Mouse (Mus musculus) neural tube, embryonic 14.5 days (tissue): Measurements from ENCODE around the gene Mxra8. TPM values are rescaled to one million over a fixed set of nuclear protein-coding genes. Genes with fewer than 3 reads are reported as not detected.
A peak's percentile ranks its signal among the peaks of the same experiment; 100 is the strongest.

Experiments
- ATAC-seq: fragments of 200-750 bp; cut with Nextera tagmentation; 2 replicates; pipeline ENCODE4 v1.8.0; 2017; ENCODE audit warnings: low read depth, mild to moderate bottlenecking, moderate TSS enrichment, moderate library complexity
- H3K27ac ChIP-seq: fragments of 300-500 bp; sonication (generic); 2 replicates; pipeline ENCODE4 v1.5.1; 2014; ENCODE audit warnings: low read depth, mild to moderate bottlenecking, control low read depth, low read length, moderate library complexity, mixed read lengths
- H3K27me3 ChIP-seq: fragments of 300-500 bp; sonication (generic); 2 replicates; pipeline ENCODE4 v1.6.1; 2014; ENCODE audit warnings: low read length; ENCODE audit not compliant: control insufficient read depth, insufficient read depth
- H3K36me3 ChIP-seq: fragments of 300-500 bp; sonication (generic); 2 replicates; pipeline ENCODE4 v1.6.1; 2014; ENCODE audit warnings: low read length, mixed read lengths; ENCODE audit not compliant: control insufficient read depth, insufficient read depth
- H3K4me1 ChIP-seq: fragments of 300-500 bp; sonication (generic); 2 replicates; pipeline ENCODE4 v1.6.1; 2014; ENCODE audit warnings: low read length; ENCODE audit not compliant: control insufficient read depth, insufficient read depth
- H3K4me2 ChIP-seq: fragments of 300-500 bp; sonication (generic); 2 replicates; pipeline ENCODE4 v1.6.1; 2014; ENCODE audit warnings: mild to moderate bottlenecking, low read depth, low read length, control low read depth
- H3K4me3 ChIP-seq: fragments of 300-500 bp; sonication (generic); 2 replicates; pipeline ENCODE4 v1.5.1; 2014; ENCODE audit warnings: low read depth, low read length, control low read depth, mixed read lengths
- H3K9ac ChIP-seq: fragments of 300-500 bp; sonication (generic); replicated peaks from 2 replicates; pipeline ENCODE4 v1.6.1; 2014; ENCODE audit warnings: low read depth, mild to moderate bottlenecking, control low read depth, low read length, mixed read lengths
- H3K9me3 ChIP-seq: fragments of 300-500 bp; sonication (generic); 2 replicates; pipeline ENCODE4 v1.6.1; 2016; ENCODE audit warnings: low read length; ENCODE audit not compliant: control insufficient read depth
- WGBS: fragments of 180-500 bp; shearing (Covaris S2); extraction: QIAGEN DNeasy Blood & Tissue Kit; methylation state at CpG from one replicate; pipeline ENCODE4 v1.1.7; 2014; 5-methylcytosine and 5-hydroxymethylcytosine counted together
- polyA plus RNA-seq: library from polyadenylated mRNA; unstranded; fragments of >200 nt; fragmentation: Nextera tagmentation; extraction: Ambion mirVana; gene quantifications from 2 replicates; pipeline ENCODE4 v1.2.1, GENCODE M21; 2014

The Mxra8 gene
- polyA plus RNA-seq, 1 experiment from 2014 or later = 9.6 TPM

DNA sequence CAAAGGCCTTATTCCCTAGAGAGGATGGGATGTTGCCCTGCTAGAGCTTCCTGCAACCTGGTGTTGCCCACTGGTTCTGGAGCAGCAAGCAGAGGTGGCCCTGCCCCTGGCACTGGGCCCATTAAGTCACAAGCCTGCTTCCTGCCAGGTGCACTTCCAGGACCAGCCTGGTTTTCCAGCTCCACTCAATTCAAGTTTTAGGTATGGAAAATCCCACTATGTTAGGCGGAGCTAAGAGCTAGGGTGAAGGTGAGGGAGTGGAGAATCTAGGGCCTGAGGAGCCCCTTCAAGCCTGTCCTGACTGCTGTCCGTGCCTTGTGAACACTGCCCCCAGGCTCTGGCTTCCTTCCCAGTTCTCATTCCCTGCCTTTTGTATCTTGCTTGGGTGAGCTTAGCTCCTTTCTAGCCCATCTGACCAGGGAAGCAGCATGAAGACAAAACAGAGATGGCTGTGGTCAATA lies 12.5 kb downstream of the Mxra8 start:
- Histone ChIP-seq H3K4me1 (peaks cover 25% of the 10 kb centered on the region), H3K4me2 (no peak overlapping the region)
- 80% methylated on average over 2 of the region's 2 CpGs for WGBS

DNA sequence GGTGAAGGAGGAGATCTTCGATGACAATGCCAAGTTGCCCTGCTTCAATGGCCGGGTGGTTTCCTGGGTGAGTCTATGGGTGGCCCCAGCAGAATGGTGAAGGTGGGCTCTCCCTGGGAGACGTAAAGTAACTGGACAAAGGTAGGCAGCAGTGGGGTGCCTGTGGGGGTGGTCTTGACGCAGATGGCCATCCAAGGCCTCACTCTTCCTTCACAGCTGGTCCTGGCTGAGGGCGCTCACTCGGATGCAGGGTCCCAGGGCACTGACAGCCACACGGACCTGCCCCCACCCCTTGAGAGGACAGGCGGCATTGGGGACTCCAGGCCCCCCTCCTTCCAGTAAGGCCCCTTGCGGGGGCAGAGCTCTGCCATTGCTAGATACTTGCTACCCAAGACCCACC lies 13.9 kb downstream of the Mxra8 start:
- Histone ChIP-seq H3K4me2 (no peak overlapping the region), H3K4me1 (peaks cover 19% of the 10 kb centered on the region)
- WGBS = 93% methylated on average over 9 of the region's 9 CpGs

More for the DNA sequence above, 12.5 kb downstream of the Mxra8 start:
- Histone ChIP-seq H3K9ac (no peak overlapping the region), H3K36me3 (peaks cover 24% of the 10 kb centered on the region), H3K27ac (no peak overlapping the region), H3K9me3 (no peaks in the 10 kb centered on the region), H3K27me3 (no peaks in the 10 kb centered on the region), H3K4me3 (no peak overlapping the region)
- no peak for ATAC-seq

DNA sequence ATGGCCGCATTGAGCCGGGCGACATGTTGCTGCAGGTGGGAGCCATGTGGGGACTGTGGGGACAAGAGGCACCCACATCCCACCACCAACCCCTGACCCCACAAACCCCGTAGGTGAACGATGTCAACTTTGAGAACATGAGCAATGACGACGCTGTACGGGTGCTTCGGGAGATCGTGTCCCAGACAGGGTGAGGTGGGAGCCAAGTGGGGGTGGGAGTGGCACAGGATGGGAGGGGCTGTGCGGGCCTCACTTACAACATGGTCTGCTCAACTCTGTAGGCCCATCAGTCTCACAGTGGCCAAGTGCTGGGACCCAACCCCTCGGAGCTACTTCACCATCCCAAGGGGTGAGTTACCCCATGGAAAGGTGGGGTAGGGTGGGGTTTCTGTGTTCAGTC lies 15.5 kb downstream of the Mxra8 start:
- Histone ChIP-seq H3K4me1 (peaks cover 4% of the 10 kb centered on the region; the same call in 1 of the 2 replicates), H3K36me3 (peaks cover 44% of the 10 kb centered on the region), H3K4me2 (no peak overlapping the region), H3K9ac (no peak overlapping the region), H3K4me3 (no peak overlapping the region), H3K27me3 (no peaks in the 10 kb centered on the region), H3K27ac (no peak overlapping the region), H3K9me3 (no peaks in the 10 kb centered on the region)
- WGBS = 99% methylated on average over 12 of the region's 12 CpGs
- ATAC-seq = 0 out of 2 replicates have a peak, but pooled peaks have one; percentile 16

More for the DNA sequence above, 13.9 kb downstream of the Mxra8 start:
- no peaks in the 10 kb centered on the region for H3K27me3 ChIP-seq
- H3K9ac ChIP-seq = no peak overlapping the region
- no peak overlapping the region for H3K27ac ChIP-seq
- H3K4me3 ChIP-seq = no peak overlapping the region
- H3K9me3 ChIP-seq = no peaks in the 10 kb centered on the region
- no peak for ATAC-seq
- H3K36me3 ChIP-seq = peaks cover 37% of the 10 kb centered on the region

DNA sequence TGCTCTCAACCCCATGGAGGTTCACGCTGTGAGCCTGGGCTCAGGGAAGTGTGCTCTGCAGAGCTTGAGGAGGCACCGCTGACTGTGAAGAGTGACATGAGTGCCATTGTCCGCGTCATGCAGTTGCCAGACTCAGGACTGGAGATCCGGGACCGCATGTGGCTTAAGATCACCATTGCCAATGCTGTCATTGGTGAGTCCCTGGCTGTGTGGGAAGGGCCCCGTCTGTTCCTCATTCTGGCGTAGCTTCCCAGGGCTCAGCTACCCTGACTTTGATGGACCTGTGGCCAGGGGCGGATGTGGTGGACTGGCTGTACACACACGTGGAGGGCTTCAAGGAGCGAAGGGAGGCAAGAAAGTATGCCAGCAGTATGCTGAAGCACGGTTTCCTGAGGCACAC lies 16.6 kb downstream of the Mxra8 start:
- Histone ChIP-seq H3K27me3 (no peaks in the 10 kb centered on the region), H3K4me3 (no peak overlapping the region), H3K9ac (no peak overlapping the region), H3K4me1 (no peaks in the 10 kb centered on the region), H3K36me3 (peaks cover 54% of the 10 kb centered on the region), H3K4me2 (no peak overlapping the region), H3K9me3 (no peaks in the 10 kb centered on the region), H3K27ac (no peak overlapping the region)
- ATAC-seq = no peak
- 94% methylated on average over 12 of the region's 12 CpGs for WGBS

DNA sequence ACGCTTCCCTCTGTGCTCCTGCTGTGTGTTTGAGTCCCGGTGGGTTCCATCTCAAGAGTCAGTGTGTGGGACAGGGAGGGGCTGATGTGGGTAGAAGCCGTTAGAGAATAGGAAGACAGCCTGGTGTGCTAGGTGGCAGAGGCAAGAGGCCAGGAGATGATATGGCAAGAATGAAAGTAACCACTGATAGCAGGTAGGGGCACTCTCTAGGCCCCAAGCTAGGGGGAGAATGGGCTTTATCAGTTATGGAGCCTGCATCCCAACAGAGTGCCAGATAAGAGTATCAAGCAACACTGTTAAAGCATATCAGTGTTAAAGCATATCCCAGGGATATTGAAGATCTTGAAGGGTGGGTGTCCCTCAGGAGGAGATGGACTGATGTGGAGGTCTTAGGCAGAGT lies 17.4 kb downstream of the Mxra8 start:
- WGBS = 91% methylated on average over 3 of the region's 3 CpGs
- Histone ChIP-seq H3K36me3 (peaks cover 59% of the 10 kb centered on the region), H3K4me1 (no peaks in the 10 kb centered on the region), H3K27ac (no peak overlapping the region), H3K27me3 (no peaks in the 10 kb centered on the region), H3K4me3 (no peak overlapping the region), H3K4me2 (no peak overlapping the region), H3K9ac (no peak overlapping the region), H3K9me3 (no peaks in the 10 kb centered on the region)
- ATAC-seq = no peak

DNA sequence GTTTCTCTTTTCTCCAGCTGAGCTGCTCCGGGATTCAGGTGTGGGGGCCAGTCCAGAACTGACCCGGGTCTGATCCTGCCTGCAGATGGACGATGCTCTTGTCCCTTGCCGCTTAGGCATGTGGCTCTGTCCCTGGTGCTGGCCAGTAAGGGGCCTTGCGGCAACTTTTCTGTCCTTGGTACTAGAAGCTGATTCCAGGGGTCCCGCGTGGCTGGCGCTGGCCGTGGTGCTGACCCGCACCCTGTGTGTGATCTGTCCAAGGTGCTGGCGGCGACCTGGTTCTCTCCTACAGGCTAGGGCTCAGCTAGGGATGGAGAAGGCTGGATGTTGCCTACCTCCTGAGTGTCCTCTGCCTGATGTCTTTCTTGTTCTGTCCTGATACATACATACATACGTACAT lies 19.8 kb downstream of the Mxra8 start:
- no peaks in the 10 kb centered on the region for H3K27me3 ChIP-seq
- no peak overlapping the region for H3K4me3 ChIP-seq
- ATAC-seq = no peak
- no peak overlapping the region for H3K27ac ChIP-seq
- H3K4me2 ChIP-seq = no peak overlapping the region
- H3K9me3 ChIP-seq = no peaks in the 10 kb centered on the region
- 33% methylated on average over 13 of the region's 13 CpGs for WGBS
- no peaks in the 10 kb centered on the region for H3K4me1 ChIP-seq
- peaks cover 59% of the 10 kb centered on the region for H3K36me3 ChIP-seq
- H3K9ac ChIP-seq = no peak overlapping the region

GRCm38 (mm10) chr4:155861787-155862186 lies 22.3 kb downstream of the Mxra8 start:
- Histone ChIP-seq H3K27ac (no peak overlapping the region), H3K9ac (no peak overlapping the region), H3K4me3 (no peak overlapping the region), H3K36me3 (peaks cover 49% of the 10 kb centered on the region), H3K9me3 (no peaks in the 10 kb centered on the region), H3K4me2 (no peak overlapping the region), H3K27me3 (no peaks in the 10 kb centered on the region), H3K4me1 (no peaks in the 10 kb centered on the region)
- no peak for ATAC-seq
- WGBS = 95% methylated on average over 7 of the region's 7 CpGs

- Histone ChIP-seq H3K9me3 (no peaks in the 10 kb centered on the region), H3K36me3 (peaks cover 42% of the 10 kb centered on the region), H3K9ac (no peak within 1 kb of the TSS), H3K4me1 (no peaks in the 10 kb centered on the region), H3K4me3 (no peak within 1 kb of the TSS), H3K27me3 (no peaks in the 10 kb centered on the region), H3K27ac (no peak within 1 kb of the TSS), H3K4me2 (no peak within 1 kb of the TSS)
- no peak for ATAC-seq
- 80% methylated on average over 5 of the region's 5 CpGs for WGBS
Observed at GRCm38 (mm10) chr4:155863001-155863400, 23.5 kb downstream of the Mxra8 start, which contains the start of gene Tas1r3. Tas1r3 (minus strand) TSS chr4:155863362.

- H3K4me3 ChIP-seq = peak overlapping the region; percentile 69
- ATAC-seq = peak; percentile 60
- H3K9ac ChIP-seq = peak overlapping the region; percentile 72
- WGBS = 12% methylated on average over 22 of the region's 22 CpGs
- H3K4me2 ChIP-seq = peak overlapping the region; percentile 89
- H3K27ac ChIP-seq = no peak overlapping the region; the same call in 1 of the 2 replicates
- H3K9me3 ChIP-seq = no peaks in the 10 kb centered on the region
- H3K36me3 ChIP-seq = peaks cover 27% of the 10 kb centered on the region
- no peaks in the 10 kb centered on the region for H3K27me3 ChIP-seq
- H3K4me1 ChIP-seq = peaks cover 14% of the 10 kb centered on the region; the same call in 1 of the 2 replicates
Observed at GRCm38 (mm10) chr4:155868614-155869298, 29.3 kb downstream of the Mxra8 start.
